Comparison of ENCODE assay signal across 18 mouse cellular contexts in genomic region chr11:51389763-51390162, GRCm38 (mm10).
DNase-seq lines count a peak whose midpoint lies in the region; ATAC-seq and TF ChIP-seq lines count a peak whose summit lies in the region.
"Had no signal": no experiment of that assay in that cellular context is flagged by ENCODE, and none has a peak within 500 bp of the region (broad histone marks: within the 10 kb centered on the region; RNA-seq: fewer than 3 reads in every experiment).

No protein-coding gene starts in this region.

- DNase-seq in forebrain, embryonic 10.5 days (ENCODE audit: extremely low spot score, low spot score) = no peak
- DNase-seq in forebrain, embryonic 11.5 days (ENCODE audit: low spot score) = no peak
- no peak for DNase-seq in layer of hippocampus, adult 2 months (ENCODE audit: low spot score in 2 of 2)
- DNase-seq in layer of hippocampus, adult 8-10 months (ENCODE audit: low spot score in 2 of 2) = no peak
- DNase-seq in embryonic facial prominence, embryonic 14.5 days (ENCODE audit: low spot score) = peak; percentile 86
- DNase-seq in limb, embryonic 14.5 days (ENCODE audit: low spot score) = no peak
- no peak for DNase-seq in adrenal gland, postnatal 36 days
- DNase-seq in right cerebral cortex, postnatal 10 days (ENCODE audit: low spot score in 2 of 2) = no peak
- DNase-seq: adrenal gland, adult 8-10 months; cerebellum, adult 11 months; cerebellum, postnatal 14 days; kidney, adult 8-10 months; lung, postnatal 36 days; right cerebral cortex, postnatal 25 days had no signal

- ATAC-seq in forebrain, embryonic 11.5 days (replicated peaks; ENCODE audit: low FRiP score) = no peak
- peak; percentile 44 for ATAC-seq in embryonic facial prominence, embryonic 14.5 days (ENCODE audit: low read depth)
- ATAC-seq in limb, embryonic 14.5 days (ENCODE audit: low FRiP score, low read depth) = no peak
- ATAC-seq: forebrain, embryonic 15.5 days had no signal

- no peaks in the 10 kb centered on the region for H3K9me3 ChIP-seq in forebrain, embryonic 10.5 days
- H3K9me3 ChIP-seq in forebrain, embryonic 11.5 days (ENCODE audit: control insufficient read depth, low read length) = no peaks in the 10 kb centered on the region
- H3K9me3 ChIP-seq in embryonic facial prominence, embryonic 14.5 days (ENCODE audit: control insufficient read depth, low read length) = no peaks in the 10 kb centered on the region
- no peaks in the 10 kb centered on the region for H3K9me3 ChIP-seq in limb, embryonic 14.5 days (ENCODE audit: control insufficient read depth, low read length)
- H3K9me3 ChIP-seq: forebrain, embryonic 15.5 days; liver, embryonic 15.5 days; neural tube, embryonic 13.5 days had no signal

- no peaks in the 10 kb centered on the region for H3K36me3 ChIP-seq in forebrain, embryonic 10.5 days (replicated peaks)
- no peaks in the 10 kb centered on the region for H3K36me3 ChIP-seq in forebrain, embryonic 11.5 days (ENCODE audit: control insufficient read depth, insufficient read depth, low read length)
- H3K36me3 ChIP-seq in embryonic facial prominence, embryonic 14.5 days (ENCODE audit: control insufficient read depth, insufficient read depth, low read length) = no peaks in the 10 kb centered on the region
- no peaks in the 10 kb centered on the region for H3K36me3 ChIP-seq in limb, embryonic 14.5 days (ENCODE audit: control insufficient read depth, insufficient read depth, low read length)
- H3K36me3 ChIP-seq: forebrain, embryonic 15.5 days; liver, embryonic 15.5 days; neural tube, embryonic 13.5 days had no signal

- H3K4me3 ChIP-seq in forebrain, embryonic 10.5 days = no peak overlapping the region
- H3K4me3 ChIP-seq in forebrain, embryonic 11.5 days (ENCODE audit: low read depth, low read length) = no peak overlapping the region
- H3K4me3 ChIP-seq in layer of hippocampus, adult 2 months = peak overlapping the region; percentile 29; the same call in 1 of the 2 replicates
- H3K4me3 ChIP-seq in embryonic facial prominence, embryonic 14.5 days (ENCODE audit: low read depth, low read length) = no peak overlapping the region
- H3K4me3 ChIP-seq in limb, embryonic 14.5 days (replicated peaks; ENCODE audit: low read length) = no peak overlapping the region
- H3K4me3 ChIP-seq: forebrain, embryonic 15.5 days; liver, embryonic 15.5 days; neural tube, embryonic 13.5 days had no signal

- no peak for TF ChIP-seq CTCF in layer of hippocampus, adult 2 months (conservative IDR thresholded peaks at IDR 0.05)

- H3K4me1 ChIP-seq in forebrain, embryonic 10.5 days = peaks cover 20% of the 10 kb centered on the region
- no peaks in the 10 kb centered on the region for H3K4me1 ChIP-seq in forebrain, embryonic 11.5 days (replicated peaks; ENCODE audit: control insufficient read depth, insufficient read depth, low read length)
- peaks cover 22% of the 10 kb centered on the region for H3K4me1 ChIP-seq in embryonic facial prominence, embryonic 14.5 days (ENCODE audit: control insufficient read depth, insufficient read depth, low read length)
- peaks cover 38% of the 10 kb centered on the region for H3K4me1 ChIP-seq in limb, embryonic 14.5 days (ENCODE audit: control insufficient read depth, insufficient read depth, low read length)
- H3K4me1 ChIP-seq: liver, embryonic 15.5 days had no signal

- no peak overlapping the region for H3K9ac ChIP-seq in forebrain, embryonic 11.5 days (ENCODE audit: low read length)
- H3K9ac ChIP-seq in embryonic facial prominence, embryonic 14.5 days (ENCODE audit: low read depth, low read length) = no peak overlapping the region
- no peak overlapping the region for H3K9ac ChIP-seq in limb, embryonic 14.5 days (ENCODE audit: low read depth, low read length, severe bottlenecking)
- H3K9ac ChIP-seq: forebrain, embryonic 15.5 days; hindbrain, embryonic 14.5 days; liver, embryonic 15.5 days; neural tube, embryonic 13.5 days had no signal

- no peak overlapping the region for H3K4me2 ChIP-seq in forebrain, embryonic 11.5 days (ENCODE audit: low read depth, low read length, severe bottlenecking)
- peak overlapping the region; percentile 41 for H3K4me2 ChIP-seq in embryonic facial prominence, embryonic 14.5 days (ENCODE audit: low read depth, low read length)
- peak overlapping the region; percentile 33 for H3K4me2 ChIP-seq in limb, embryonic 14.5 days (replicated peaks; ENCODE audit: low read depth, low read length, severe bottlenecking)
- H3K4me2 ChIP-seq: forebrain, embryonic 15.5 days; hindbrain, embryonic 14.5 days; liver, embryonic 15.5 days; neural tube, embryonic 13.5 days had no signal

- WGBS in forebrain, embryonic 10.5 days = 74% methylated on average over 10 of the region's 10 CpGs
- 76% methylated on average over 10 of the region's 10 CpGs for WGBS in forebrain, embryonic 11.5 days
- WGBS in embryonic facial prominence, embryonic 14.5 days = 31% methylated on average over 10 of the region's 10 CpGs
- WGBS in limb, embryonic 14.5 days = 28% methylated on average over 10 of the region's 10 CpGs

- H3K27ac ChIP-seq in forebrain, embryonic 10.5 days = 0 out of 2 replicates have a peak overlapping the region, but pooled peaks have one; percentile 15
- no peak overlapping the region for H3K27ac ChIP-seq in forebrain, embryonic 11.5 days (ENCODE audit: low read depth, low read length)
- H3K27ac ChIP-seq in layer of hippocampus, adult 2 months = no peak overlapping the region
- peak overlapping the region; percentile 60 for H3K27ac ChIP-seq in embryonic facial prominence, embryonic 14.5 days (replicated peaks; ENCODE audit: low read depth, low read length)
- peak overlapping the region; percentile 49; the same call in 1 of the 2 replicates for H3K27ac ChIP-seq in limb, embryonic 14.5 days (replicated peaks; ENCODE audit: low read depth, low read length)
- H3K27ac ChIP-seq: forebrain, embryonic 15.5 days; hindbrain, embryonic 14.5 days; liver, embryonic 15.5 days; neural tube, embryonic 13.5 days had no signal

- TF ChIP-seq POLR2A in limb, embryonic 14.5 days (IDR thresholded peaks at IDR 0.05; ENCODE audit: borderline replicate concordance, extremely low read depth, insufficient read depth, insufficient read length) = no peak

- no peaks in the 10 kb centered on the region for H3K27me3 ChIP-seq in forebrain, embryonic 10.5 days (ENCODE audit: poor library complexity, severe bottlenecking)
- no peaks in the 10 kb centered on the region for H3K27me3 ChIP-seq in forebrain, embryonic 11.5 days (ENCODE audit: control insufficient read depth, insufficient read depth, low read length)
- H3K27me3 ChIP-seq in embryonic facial prominence, embryonic 14.5 days (replicated peaks; ENCODE audit: control insufficient read depth, insufficient read depth, low read length) = peaks cover 9% of the 10 kb centered on the region; the same call in 1 of the 2 replicates
- no peaks in the 10 kb centered on the region for H3K27me3 ChIP-seq in limb, embryonic 14.5 days (ENCODE audit: control insufficient read depth, insufficient read depth, low read length)
- H3K27me3 ChIP-seq: forebrain, embryonic 15.5 days; neural tube, embryonic 13.5 days had no signal

Comparison
In these comparisons a context has a peak if more than half of its experiments do, and no peak if none do; other contexts are left out.
1. H3K27ac ChIP-seq: peak in forebrain, embryonic 10.5 days (single experiment), embryonic facial prominence, embryonic 14.5 days (single experiment) and limb, embryonic 14.5 days (single experiment); none in forebrain, embryonic 11.5 days (single experiment) and layer of hippocampus, adult 2 months (single experiment).